Mouse (Mus musculus) myocyte (in vitro differentiated cells): ENCODE data around the gene Brwd1. TPM values are rescaled to one million over a fixed set of nuclear protein-coding genes. Genes with fewer than 3 reads are reported as not detected.
"Not testable (repeated sequence)": the region's sequence is repeated elsewhere in the genome, so short reads cannot be mapped to it uniquely, and the experiment has no call there.

Experiments
- H3K27me3 ChIP-seq: one replicate; pipeline ENCODE4 v1.6.1; 2011; ENCODE audit not compliant: control insufficient read depth, insufficient read depth, insufficient read length
- H3K36me3 ChIP-seq: one replicate; pipeline ENCODE4 v1.6.1; 2011; ENCODE audit not compliant: control insufficient read depth, insufficient read depth
- H3K4me2 ChIP-seq: one replicate; pipeline ENCODE4 v1.6.1; 2011; ENCODE audit warnings: low read depth, control low read depth
- H3K4me3 ChIP-seq: one replicate; pipeline ENCODE4 v1.5.1; 2011; ENCODE audit warnings: mild to moderate bottlenecking, control low read depth, moderate library complexity
- H3K79me2 ChIP-seq: one replicate; pipeline ENCODE4 v1.6.1; 2011; ENCODE audit not compliant: control insufficient read depth, insufficient read depth
- H3ac ChIP-seq: one replicate; pipeline ENCODE4 v1.6.1; 2011; ENCODE audit not compliant: control insufficient read depth, insufficient read length
- CEBPB ChIP-seq: IDR thresholded peaks from 2 replicates; pipeline ENCODE4 v1.6.1; 2011; ENCODE audit warnings: mild to moderate bottlenecking, moderate library complexity; ENCODE audit not compliant: poor library complexity, insufficient read depth, severe bottlenecking
- E2F4 ChIP-seq: IDR thresholded peaks from one replicate; pipeline ENCODE4 v1.6.1; 2011; ENCODE audit warnings: mild to moderate bottlenecking, control low read depth, moderate library complexity; ENCODE audit not compliant: insufficient read depth
- MAX ChIP-seq: IDR thresholded peaks from one replicate; pipeline ENCODE4 v1.6.1; 2011; ENCODE audit warnings: low read depth, mild to moderate bottlenecking, control low read depth
- MYOD1 ChIP-seq, 3 experiments: IDR thresholded peaks; one replicate each; pipeline ENCODE4 v1.6.1; 2011; ENCODE audit warnings: control low read depth in 2 of 3, low read depth in 2 of 3, mild to moderate bottlenecking in 2 of 3, moderate library complexity in 1 of 3; ENCODE audit not compliant: insufficient read length in 2 of 3, control insufficient read depth in 1 of 3
- MYOG ChIP-seq, 3 experiments: IDR thresholded peaks; one replicate each; pipeline ENCODE4 v1.6.1; 2011; ENCODE audit warnings: control low read depth in 2 of 3, low read depth in 2 of 3, mild to moderate bottlenecking in 2 of 3; ENCODE audit not compliant: insufficient read length in 2 of 3, control insufficient read depth in 1 of 3, insufficient read depth in 1 of 3
- POLR2A ChIP-seq: IDR thresholded peaks from one replicate; pipeline ENCODE4 v1.6.1; 2011; ENCODE audit warnings: low read depth, mild to moderate bottlenecking, control low read depth, moderate library complexity; ENCODE audit not compliant: insufficient read length
- POLR2AphosphoS2 ChIP-seq: IDR thresholded peaks from one replicate; pipeline ENCODE4 v1.6.1; 2011; ENCODE audit warnings: low read depth, control low read depth; ENCODE audit not compliant: insufficient read length
- REST ChIP-seq: IDR thresholded peaks from one replicate; pipeline ENCODE4 v1.6.1; 2011; ENCODE audit warnings: mild to moderate bottlenecking, control low read depth, moderate library complexity; ENCODE audit not compliant: insufficient read depth, insufficient read length
- SRF ChIP-seq: IDR thresholded peaks from one replicate; pipeline ENCODE4 v1.6.1; 2011; ENCODE audit warnings: low read depth; ENCODE audit not compliant: control insufficient read depth, insufficient read length
- TCF12 ChIP-seq: IDR thresholded peaks from one replicate; pipeline ENCODE4 v1.6.1; 2011; ENCODE audit warnings: mild to moderate bottlenecking, control low read depth; ENCODE audit not compliant: poor library complexity, insufficient read depth, severe bottlenecking
- TCF3 ChIP-seq: IDR thresholded peaks from one replicate; pipeline ENCODE4 v1.6.1; 2011; ENCODE audit warnings: low read depth, control low read depth; ENCODE audit not compliant: insufficient read length
- USF1 ChIP-seq: IDR thresholded peaks from one replicate; pipeline ENCODE4 v1.6.1; 2011; ENCODE audit warnings: low read depth, mild to moderate bottlenecking, control low read depth, moderate library complexity
- polyA plus RNA-seq: library from polyadenylated mRNA; unstranded; fragments of >200 nt; fragmentation: generic; extraction: Trizol; gene quantifications from one replicate; pipeline ENCODE4 v1.2.1, GENCODE M21; 2012; ENCODE audit warnings: missing spikeins

Gene Brwd1
- polyA plus RNA-seq, 1 experiment, result 21.4 TPM

GRCm38 (mm10) chr16:96103036-96103435, 20.7 kb upstream of the Brwd1 start:
- Histone ChIP-seq H3K4me3 (no peak overlapping the region), H3K4me2 (no peak overlapping the region), H3K36me3 (no peaks in the 10 kb centered on the region), H3K27me3 (no peaks in the 10 kb centered on the region), H3ac (no peak overlapping the region), H3K79me2 (no peaks in the 10 kb centered on the region)
- TF ChIP-seq TCF12 (no peak), REST (no peak), MYOG (IDR thresholded peaks at IDR 0.05; ENCODE audit: control insufficient read depth in 1 of 3, insufficient read depth in 1 of 3, insufficient read length in 2 of 3, low read depth in 2 of 3) (no peak), POLR2AphosphoS2 (no peak), E2F4 (no peak), POLR2A (no peak), CEBPB (no peak), TCF3 (no peak), SRF (no peak), MAX (no peak), MYOD1 (IDR thresholded peaks at IDR 0.05; ENCODE audit: control insufficient read depth in 1 of 3, insufficient read length in 2 of 3, low read depth in 2 of 3) (no peak), USF1 (no peak)

GRCm38 (mm10) chr16:96097811-96098210, 15.5 kb upstream of the Brwd1 start:
- H3ac ChIP-seq, H3K4me3 ChIP-seq, H3K27me3 ChIP-seq, H3K4me2 ChIP-seq, H3K79me2 ChIP-seq, H3K36me3 ChIP-seq: not testable (repeated sequence)

GRCm38 (mm10) chr16:96095966-96096365, 13.6 kb upstream of the Brwd1 start:
- Histone ChIP-seq H3K4me3 (no peak overlapping the region), H3K36me3 (no peaks in the 10 kb centered on the region), H3K4me2 (no peak overlapping the region), H3ac (no peak overlapping the region), H3K79me2 (no peaks in the 10 kb centered on the region), H3K27me3 (no peaks in the 10 kb centered on the region)
- TF ChIP-seq POLR2A, result no peak
- TF ChIP-seq TCF12, result no peak

- peak overlapping the region; percentile 77 for H3K4me2 ChIP-seq
- no peaks in the 10 kb centered on the region for H3K36me3 ChIP-seq
- no peaks in the 10 kb centered on the region for H3K27me3 ChIP-seq
- H3ac ChIP-seq, result no peak overlapping the region
- TF ChIP-seq MYOD1 (IDR thresholded peaks at IDR 0.05; ENCODE audit: control insufficient read depth in 1 of 3, insufficient read length in 2 of 3, low read depth in 2 of 3), result peak in 2 of 3 experiments; percentile 39 to 71
- peak; percentile 95 for TF ChIP-seq CEBPB
- peak; percentile 31 to 86 (median 55) for TF ChIP-seq MYOG (IDR thresholded peaks at IDR 0.05; ENCODE audit: control insufficient read depth in 1 of 3, insufficient read depth in 1 of 3, insufficient read length in 2 of 3, low read depth in 2 of 3)
- no peak for TF ChIP-seq MAX
- peak; percentile 10 for TF ChIP-seq POLR2A
- no peak for TF ChIP-seq SRF
- H3K79me2 ChIP-seq, result no peaks in the 10 kb centered on the region
- H3K4me3 ChIP-seq, result peak overlapping the region; percentile 2
These were observed 9.5 kb upstream of the Brwd1 start for GRCm38 (mm10) chr16:96091515-96092504.

- H3K4me3 ChIP-seq, result no peak overlapping the region
- H3ac ChIP-seq, result no peak overlapping the region
- H3K79me2 ChIP-seq, result no peaks in the 10 kb centered on the region
- no peaks in the 10 kb centered on the region for H3K27me3 ChIP-seq
- peak overlapping the region; percentile 48 for H3K4me2 ChIP-seq
- no peaks in the 10 kb centered on the region for H3K36me3 ChIP-seq
- TF ChIP-seq TCF12 (peak; percentile 75), MYOG (IDR thresholded peaks at IDR 0.05; ENCODE audit: control insufficient read depth in 1 of 3, insufficient read depth in 1 of 3, insufficient read length in 2 of 3, low read depth in 2 of 3) (peak; percentile 61 to 96 (median 83)), MYOD1 (IDR thresholded peaks at IDR 0.05; ENCODE audit: control insufficient read depth in 1 of 3, insufficient read length in 2 of 3, low read depth in 2 of 3) (peak; percentile 84 to 94 (median 85)), POLR2A (no peak), TCF3 (peak; percentile 57), CEBPB (no peak), SRF (no peak), POLR2AphosphoS2 (no peak), MAX (no peak), USF1 (no peak), E2F4 (no peak)
These were observed 5.8 kb upstream of the Brwd1 start for GRCm38 (mm10) chr16:96088120-96088519.
